Mouse (Mus musculus) stomach, postnatal 0 days (tissue): ENCODE results near the gene Rbm3.
"Not testable (repeated sequence)": the region's sequence is repeated elsewhere in the genome, so short reads cannot be mapped to it uniquely, and the experiment has no call there.

Experiments used
- CTCF ChIP-seq: IDR thresholded peaks from 2 replicates; pipeline ENCODE4 v1.5.1; 2016; ENCODE audit warnings: antibody characterized with exemption, low read depth, mild to moderate bottlenecking, moderate library complexity
- EP300 ChIP-seq: optimal IDR thresholded peaks from 2 replicates; pipeline ENCODE3; 2016; ENCODE audit warnings: antibody characterized with exemption

- TF ChIP-seq CTCF, EP300: not testable (repeated sequence)
These were observed 54.7 kb downstream of the Rbm3 start for GRCm38 (mm10) chrX:8090954-8091347.
